Mouse (Mus musculus): ENCODE data around the gene Rcor2. TPM values are rescaled to one million over a fixed set of nuclear protein-coding genes. Genes with fewer than 3 reads are reported as not detected.
A peak's percentile ranks its signal among the peaks of the same experiment; 100 is the strongest.

Gene Rcor2
- total and polyA plus RNA-seq, 3 experiments: 5.7 to 12.7 (median 7.6) TPM

- peak in 1 of 2 experiments; percentile 68 for DNase-seq
- H3K9ac ChIP-seq (ENCODE audit: low read depth, low read length): no peak overlapping the region
- WGBS: 80% methylated on average over 13 of the region's 13 CpGs
Observed at GRCm38 (mm10) chr19:7274326-7274990, 7.3 kb downstream of the Rcor2 start.

GRCm38 (mm10) chr19:7275131-7275789, 8.1 kb downstream of the Rcor2 start:
- Histone ChIP-seq H3K27ac (no peak overlapping the region; the same call in 1 of the 2 replicates), H3K4me3 (no peak overlapping the region), H3K36me3 (ENCODE audit: control insufficient read depth, insufficient read depth, low read length) (no peaks in the 10 kb centered on the region), H3K9ac (ENCODE audit: low read depth, low read length) (no peak overlapping the region), H3K27me3 (ENCODE audit: control insufficient read depth, insufficient read depth, low read length) (no peaks in the 10 kb centered on the region), H3K4me1 (ENCODE audit: control insufficient read depth, insufficient read depth, low read length) (no peaks in the 10 kb centered on the region; the same call in 1 of the 2 replicates), H3K79me2 (replicated peaks; ENCODE audit: control insufficient read depth, insufficient read depth, low read length) (no peaks in the 10 kb centered on the region)
- TF ChIP-seq EP300 (IDR thresholded peaks at IDR 0.05; ENCODE audit: insufficient read depth, low read depth, low read length): no peak
- TF ChIP-seq CTCF (IDR thresholded peaks at IDR 0.05): no peak
- TF ChIP-seq POLR2A (IDR thresholded peaks at IDR 0.05; ENCODE audit: insufficient read depth, low read depth, low read length): no peak
- intact Hi-C loops (cut with DNase I): no loop called here
- DNase-seq: peak in 1 of 2 experiments; percentile 42
- WGBS: 39% methylated on average over 7 of the region's 7 CpGs

More at GRCm38 (mm10) chr19:7274326-7274990, 7.3 kb downstream of the Rcor2 start:
- TF ChIP-seq EP300 (IDR thresholded peaks at IDR 0.05; ENCODE audit: insufficient read depth, low read depth, low read length): no peak
- TF ChIP-seq POLR2A (IDR thresholded peaks at IDR 0.05; ENCODE audit: insufficient read depth, low read depth, low read length): no peak
- no peak for TF ChIP-seq CTCF (IDR thresholded peaks at IDR 0.05)
- H3K27me3 ChIP-seq (ENCODE audit: control insufficient read depth, insufficient read depth, low read length): no peaks in the 10 kb centered on the region
- H3K4me3 ChIP-seq: no peak overlapping the region
- no peaks in the 10 kb centered on the region for H3K79me2 ChIP-seq (replicated peaks; ENCODE audit: control insufficient read depth, insufficient read depth, low read length)
- no peak overlapping the region for H3K27ac ChIP-seq
- peaks cover 5% of the 10 kb centered on the region for H3K4me1 ChIP-seq (ENCODE audit: control insufficient read depth, insufficient read depth, low read length)
- intact Hi-C loops (cut with DNase I): no loop called here
- H3K36me3 ChIP-seq (ENCODE audit: control insufficient read depth, insufficient read depth, low read length): no peaks in the 10 kb centered on the region

GRCm38 (mm10) chr19:7276053-7276659, 9.0 kb downstream of the Rcor2 start:
- Histone ChIP-seq H3K27me3 (ENCODE audit: control insufficient read depth, insufficient read depth, low read length) (no peaks in the 10 kb centered on the region), H3K79me2 (replicated peaks; ENCODE audit: control insufficient read depth, insufficient read depth, low read length) (no peaks in the 10 kb centered on the region), H3K27ac (no peak overlapping the region), H3K9ac (ENCODE audit: low read depth, low read length) (no peak overlapping the region), H3K36me3 (ENCODE audit: control insufficient read depth, insufficient read depth, low read length) (no peaks in the 10 kb centered on the region), H3K4me3 (no peak overlapping the region), H3K4me1 (ENCODE audit: control insufficient read depth, insufficient read depth, low read length) (no peaks in the 10 kb centered on the region; the same call in 1 of the 2 replicates)
- no peak for TF ChIP-seq CTCF (IDR thresholded peaks at IDR 0.05)
- no peak for TF ChIP-seq EP300 (IDR thresholded peaks at IDR 0.05; ENCODE audit: insufficient read depth, low read depth, low read length)
- no peak for TF ChIP-seq POLR2A (IDR thresholded peaks at IDR 0.05; ENCODE audit: insufficient read depth, low read depth, low read length)
- intact Hi-C loops (cut with DNase I): no loop called here
- WGBS: 75% methylated on average over 7 of the region's 7 CpGs
- no peak for DNase-seq

- Histone ChIP-seq H3K36me3 (ENCODE audit: control insufficient read depth, insufficient read depth, low read length) (no peaks in the 10 kb centered on the region), H3K27me3 (ENCODE audit: control insufficient read depth, insufficient read depth, low read length) (no peaks in the 10 kb centered on the region), H3K4me1 (ENCODE audit: control insufficient read depth, insufficient read depth, low read length) (no peaks in the 10 kb centered on the region; the same call in 1 of the 2 replicates), H3K4me3 (no peak overlapping the region), H3K27ac (no peak overlapping the region), H3K9ac (ENCODE audit: low read depth, low read length) (no peak overlapping the region), H3K79me2 (replicated peaks; ENCODE audit: control insufficient read depth, insufficient read depth, low read length) (no peaks in the 10 kb centered on the region)
- WGBS: 87% methylated on average over 7 of the region's 7 CpGs
- no peak for TF ChIP-seq CTCF (IDR thresholded peaks at IDR 0.05)
- TF ChIP-seq POLR2A (IDR thresholded peaks at IDR 0.05; ENCODE audit: insufficient read depth, low read depth, low read length): no peak
- no peak for TF ChIP-seq EP300 (IDR thresholded peaks at IDR 0.05; ENCODE audit: insufficient read depth, low read depth, low read length)
- DNase-seq: no peak
- intact Hi-C loops (cut with DNase I): no loop called here
Observed at GRCm38 (mm10) chr19:7276796-7277195, 9.7 kb downstream of the Rcor2 start.

GRCm38 (mm10) chr19:7278200-7278906, 11.2 kb downstream of the Rcor2 start:
- no peak for DNase-seq
- Histone ChIP-seq H3K36me3 (ENCODE audit: control insufficient read depth, insufficient read depth, low read length) (no peaks in the 10 kb centered on the region), H3K4me1 (ENCODE audit: control insufficient read depth, insufficient read depth, low read length) (no peaks in the 10 kb centered on the region; the same call in 1 of the 2 replicates), H3K4me3 (no peak overlapping the region), H3K27ac (no peak overlapping the region), H3K9ac (ENCODE audit: low read depth, low read length) (no peak overlapping the region), H3K79me2 (replicated peaks; ENCODE audit: control insufficient read depth, insufficient read depth, low read length) (no peaks in the 10 kb centered on the region), H3K27me3 (ENCODE audit: control insufficient read depth, insufficient read depth, low read length) (no peaks in the 10 kb centered on the region)
- TF ChIP-seq CTCF (IDR thresholded peaks at IDR 0.05): no peak
- no peak for TF ChIP-seq POLR2A (IDR thresholded peaks at IDR 0.05; ENCODE audit: insufficient read depth, low read depth, low read length)
- no peak for TF ChIP-seq EP300 (IDR thresholded peaks at IDR 0.05; ENCODE audit: insufficient read depth, low read depth, low read length)
- 74% methylated on average over 6 of the region's 6 CpGs for WGBS
- intact Hi-C loops (cut with DNase I): no loop called here
